Mouse (Mus musculus): ENCODE measurements around the gene Ruvbl2. TPM values are rescaled to one million over a fixed set of nuclear protein-coding genes. Genes with fewer than 3 reads are reported as not detected.

Gene Ruvbl2
- polyA plus RNA-seq, 2 experiments = 119 to 120 TPM

DNA sequence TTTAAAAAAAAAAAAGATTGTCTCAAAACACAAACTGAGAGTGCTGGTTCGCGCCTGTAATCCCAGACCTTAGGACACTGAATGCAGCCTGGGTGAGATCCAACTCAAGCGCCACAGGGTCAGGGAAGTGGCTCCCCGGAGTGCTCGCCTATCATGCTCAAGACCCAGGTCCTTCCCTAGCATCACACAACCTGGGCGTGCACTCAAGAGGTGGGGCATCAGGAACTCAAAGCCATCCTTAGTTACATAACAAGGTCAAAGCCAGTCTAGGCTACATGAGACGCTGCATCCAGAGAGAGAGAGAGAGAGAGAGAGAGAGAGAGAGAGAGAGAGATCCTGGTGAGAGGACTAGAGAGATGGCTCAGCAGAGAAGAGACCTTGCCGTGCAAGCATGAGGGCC is 11.3 kb downstream of the Ruvbl2 start:
- no peak for TF ChIP-seq POLR2A (IDR thresholded peaks at IDR 0.05; ENCODE audit: borderline replicate concordance, extremely low read depth, insufficient read depth, insufficient read length)
- peaks cover 95% of the 10 kb centered on the region for H3K36me3 ChIP-seq (ENCODE audit: control insufficient read depth, insufficient read depth, low read length)
- H3K9ac ChIP-seq (ENCODE audit: low read depth, low read length, severe bottlenecking) = no peak overlapping the region
- no peak overlapping the region for H3K4me3 ChIP-seq (replicated peaks; ENCODE audit: low read length)
- no peaks in the 10 kb centered on the region for H3K27me3 ChIP-seq (ENCODE audit: control insufficient read depth, insufficient read depth, low read length)
- H3K9me3 ChIP-seq (ENCODE audit: control insufficient read depth, low read length) = no peaks in the 10 kb centered on the region
- DNase-seq (ENCODE audit: low spot score) = no peak
- 91% methylated on average over 8 of the region's 8 CpGs for WGBS
- H3K4me2 ChIP-seq (replicated peaks; ENCODE audit: low read depth, low read length, severe bottlenecking) = no peak overlapping the region
- no peak for ATAC-seq (ENCODE audit: low FRiP score, low read depth)
- H3K27ac ChIP-seq (replicated peaks; ENCODE audit: low read depth, low read length) = no peak overlapping the region
- no peaks in the 10 kb centered on the region for H3K4me1 ChIP-seq (ENCODE audit: control insufficient read depth, insufficient read depth, low read length)

DNA sequence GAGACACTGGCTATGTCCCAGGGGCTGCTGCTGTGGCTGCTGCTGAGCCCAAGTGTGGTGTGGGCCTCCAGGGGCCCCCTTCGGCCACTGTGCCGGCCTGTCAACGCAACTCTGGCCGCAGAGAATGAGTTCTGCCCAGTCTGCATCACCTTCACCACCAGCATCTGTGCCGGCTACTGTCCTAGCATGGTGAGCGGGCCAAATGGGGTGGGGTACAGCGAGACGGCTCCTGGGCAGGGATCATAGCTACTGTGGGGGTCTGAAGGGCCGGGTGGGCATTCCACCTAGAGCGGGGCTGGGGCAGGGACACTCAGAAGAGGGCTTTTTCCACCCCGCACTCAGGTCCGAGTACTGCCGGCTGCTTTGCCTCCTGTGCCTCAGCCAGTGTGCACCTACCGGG is 16.7 kb downstream of the Ruvbl2 start:
- H3K9me3 ChIP-seq (ENCODE audit: control insufficient read depth, low read length) = no peaks in the 10 kb centered on the region
- DNase-seq (ENCODE audit: low spot score) (no peak), ATAC-seq (ENCODE audit: low FRiP score, low read depth) (no peak)
- no peak overlapping the region for H3K9ac ChIP-seq (ENCODE audit: low read depth, low read length, severe bottlenecking)
- no peak for TF ChIP-seq POLR2A (IDR thresholded peaks at IDR 0.05; ENCODE audit: borderline replicate concordance, extremely low read depth, insufficient read depth, insufficient read length)
- no peak overlapping the region for H3K27ac ChIP-seq (replicated peaks; ENCODE audit: low read depth, low read length)
- H3K4me1 ChIP-seq (ENCODE audit: control insufficient read depth, insufficient read depth, low read length) = peaks cover 10% of the 10 kb centered on the region; the same call in 1 of the 2 replicates
- no peak overlapping the region for H3K4me3 ChIP-seq (replicated peaks; ENCODE audit: low read length)
- WGBS = 83% methylated on average over 14 of the region's 14 CpGs
- H3K36me3 ChIP-seq (ENCODE audit: control insufficient read depth, insufficient read depth, low read length) = peaks cover 56% of the 10 kb centered on the region
- H3K27me3 ChIP-seq (ENCODE audit: control insufficient read depth, insufficient read depth, low read length) = peaks cover 9% of the 10 kb centered on the region
- no peak overlapping the region for H3K4me2 ChIP-seq (replicated peaks; ENCODE audit: low read depth, low read length, severe bottlenecking)

DNA sequence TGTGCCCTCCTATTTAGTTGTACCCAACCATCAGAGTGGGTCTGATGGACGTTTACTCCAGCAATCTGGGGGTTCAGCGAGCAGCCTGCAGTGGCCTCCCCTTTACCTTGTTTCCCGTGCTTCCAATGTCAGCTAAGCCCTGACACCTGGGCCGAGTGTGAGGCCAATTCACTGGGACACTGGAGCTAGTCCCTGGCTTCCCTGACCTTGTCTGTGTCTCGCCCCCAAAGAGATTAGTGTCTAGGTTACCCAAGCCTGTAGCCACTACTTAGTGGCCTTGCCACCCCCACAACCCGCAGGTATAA is 17.3 kb downstream of the Ruvbl2 start, which contains the start of gene Lhb:
Gene Lhb (plus strand): TSS at position 206 of the 305 bp plus-strand sequence.
- Histone ChIP-seq H3K9ac (ENCODE audit: low read depth, low read length, severe bottlenecking) (0 out of 2 replicates have a peak within 1 kb of the TSS, but pooled peaks have one; percentile 12), H3K36me3 (ENCODE audit: control insufficient read depth, insufficient read depth, low read length) (peaks cover 52% of the 10 kb centered on the region), H3K4me1 (ENCODE audit: control insufficient read depth, insufficient read depth, low read length) (peaks cover 10% of the 10 kb centered on the region; the same call in 1 of the 2 replicates), H3K4me2 (replicated peaks; ENCODE audit: low read depth, low read length, severe bottlenecking) (peak within 1 kb of the TSS; percentile 20), H3K9me3 (ENCODE audit: control insufficient read depth, low read length) (no peaks in the 10 kb centered on the region), H3K27me3 (ENCODE audit: control insufficient read depth, insufficient read depth, low read length) (peaks cover 15% of the 10 kb centered on the region), H3K27ac (replicated peaks; ENCODE audit: low read depth, low read length) (no peak within 1 kb of the TSS), H3K4me3 (replicated peaks; ENCODE audit: low read length) (0 out of 2 replicates have a peak within 1 kb of the TSS, but pooled peaks have one; percentile 2)
- DNase-seq (ENCODE audit: low spot score) (no peak), ATAC-seq (ENCODE audit: low FRiP score, low read depth) (no peak)
- no peak for TF ChIP-seq POLR2A (IDR thresholded peaks at IDR 0.05; ENCODE audit: borderline replicate concordance, extremely low read depth, insufficient read depth, insufficient read length)
- WGBS = 53% methylated on average over 6 of the region's 6 CpGs

DNA sequence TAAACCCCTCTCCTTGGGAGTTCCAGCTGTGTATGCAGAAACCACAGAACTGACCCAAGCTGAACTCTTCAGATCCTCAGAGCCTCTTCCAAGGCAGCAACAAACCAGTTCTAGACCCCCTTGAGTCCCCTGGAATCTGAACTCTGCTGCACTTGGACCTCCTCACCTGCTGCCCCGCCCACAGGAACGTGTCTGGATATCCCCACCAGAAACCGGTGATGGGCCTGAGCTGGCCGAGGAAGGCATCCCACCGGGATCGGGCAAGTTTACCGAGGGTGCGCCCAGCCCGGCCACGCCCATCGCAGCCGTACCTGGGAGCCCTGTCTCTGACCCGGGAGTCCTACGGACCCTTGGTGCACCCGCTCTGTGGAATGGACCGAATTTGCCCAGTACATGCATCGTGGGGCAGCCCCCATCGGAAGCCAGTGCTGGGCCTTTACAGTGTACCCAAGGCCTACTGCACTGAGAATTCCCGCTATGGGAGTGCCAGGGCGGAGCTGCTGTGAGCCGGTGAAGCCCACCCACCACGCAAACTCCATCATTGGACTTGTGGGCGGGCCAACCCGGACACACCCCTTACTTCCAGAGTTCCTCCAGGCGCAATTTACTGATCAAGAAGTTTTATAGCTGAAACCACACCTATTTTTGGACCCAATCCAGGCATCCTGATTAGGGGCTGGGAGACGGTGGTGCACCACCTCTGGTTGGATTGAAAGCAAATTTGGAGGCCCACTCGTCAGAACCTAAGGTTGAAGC is 17.9 kb downstream of the Ruvbl2 start:
- H3K4me3 ChIP-seq (replicated peaks; ENCODE audit: low read length) = 0 out of 2 replicates have a peak overlapping the region, but pooled peaks have one; percentile 2
- H3K36me3 ChIP-seq (ENCODE audit: control insufficient read depth, insufficient read depth, low read length) = peaks cover 47% of the 10 kb centered on the region
- DNase-seq (ENCODE audit: low spot score) = peak; percentile 67
- 0 out of 2 replicates have a peak overlapping the region, but pooled peaks have one; percentile 12 for H3K9ac ChIP-seq (ENCODE audit: low read depth, low read length, severe bottlenecking)
- WGBS = 10% methylated on average over 25 of the region's 27 CpGs
- H3K27ac ChIP-seq (replicated peaks; ENCODE audit: low read depth, low read length) = no peak overlapping the region
- H3K4me2 ChIP-seq (replicated peaks; ENCODE audit: low read depth, low read length, severe bottlenecking) = peak overlapping the region; percentile 20
- H3K9me3 ChIP-seq (ENCODE audit: control insufficient read depth, low read length) = no peaks in the 10 kb centered on the region
- no peak for TF ChIP-seq POLR2A (IDR thresholded peaks at IDR 0.05; ENCODE audit: borderline replicate concordance, extremely low read depth, insufficient read depth, insufficient read length)
- peaks cover 10% of the 10 kb centered on the region; the same call in 1 of the 2 replicates for H3K4me1 ChIP-seq (ENCODE audit: control insufficient read depth, insufficient read depth, low read length)
- H3K27me3 ChIP-seq (ENCODE audit: control insufficient read depth, insufficient read depth, low read length) = peaks cover 21% of the 10 kb centered on the region
- no peak for ATAC-seq (ENCODE audit: low FRiP score, low read depth)

DNA sequence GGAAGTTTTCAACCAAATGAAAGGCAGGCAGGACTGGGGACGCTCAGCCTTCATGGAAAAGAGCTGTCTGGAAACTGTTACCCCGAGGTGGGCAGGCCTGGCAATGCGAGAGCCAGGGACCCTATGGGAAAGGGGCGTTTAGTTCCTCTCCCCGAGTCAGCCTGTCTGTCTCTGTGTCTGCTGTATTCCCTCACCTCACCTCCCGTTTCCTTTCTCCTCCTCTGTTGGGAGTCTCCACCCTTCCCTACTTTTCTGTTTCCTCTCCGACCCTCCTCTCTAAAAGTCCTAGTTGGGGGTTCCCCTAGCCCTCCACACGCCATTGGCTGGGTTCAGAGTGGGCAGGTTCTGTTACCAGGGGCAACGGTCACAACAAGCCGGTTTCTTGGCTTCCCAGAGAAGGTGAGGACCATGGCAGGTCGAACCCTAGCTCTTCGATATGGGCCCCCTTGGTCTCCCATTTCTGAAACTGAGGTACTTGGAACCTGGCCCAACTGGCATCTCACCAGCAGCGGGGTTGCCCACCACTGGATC is 19.9 kb downstream of the Ruvbl2 start:
- Histone ChIP-seq H3K27ac (replicated peaks; ENCODE audit: low read depth, low read length) (no peak overlapping the region), H3K36me3 (ENCODE audit: control insufficient read depth, insufficient read depth, low read length) (peaks cover 27% of the 10 kb centered on the region), H3K4me1 (ENCODE audit: control insufficient read depth, insufficient read depth, low read length) (peaks cover 13% of the 10 kb centered on the region), H3K4me3 (replicated peaks; ENCODE audit: low read length) (no peak overlapping the region), H3K9ac (ENCODE audit: low read depth, low read length, severe bottlenecking) (no peak overlapping the region), H3K4me2 (replicated peaks; ENCODE audit: low read depth, low read length, severe bottlenecking) (peak overlapping the region; percentile 17; the same call in 1 of the 2 replicates), H3K9me3 (ENCODE audit: control insufficient read depth, low read length) (no peaks in the 10 kb centered on the region), H3K27me3 (ENCODE audit: control insufficient read depth, insufficient read depth, low read length) (peaks cover 41% of the 10 kb centered on the region)
- DNase-seq (ENCODE audit: low spot score) (no peak), ATAC-seq (ENCODE audit: low FRiP score, low read depth) (no peak)
- no peak for TF ChIP-seq POLR2A (IDR thresholded peaks at IDR 0.05; ENCODE audit: borderline replicate concordance, extremely low read depth, insufficient read depth, insufficient read length)
- WGBS = 13% methylated on average over 13 of the region's 13 CpGs
